Mouse (Mus musculus): ENCODE data around the gene Kbtbd12. TPM values are rescaled to one million over a fixed set of nuclear protein-coding genes. Genes with fewer than 3 reads are reported as not detected.

Kbtbd12 gene
- total and polyA plus RNA-seq, 3 experiments = not detected

DNA sequence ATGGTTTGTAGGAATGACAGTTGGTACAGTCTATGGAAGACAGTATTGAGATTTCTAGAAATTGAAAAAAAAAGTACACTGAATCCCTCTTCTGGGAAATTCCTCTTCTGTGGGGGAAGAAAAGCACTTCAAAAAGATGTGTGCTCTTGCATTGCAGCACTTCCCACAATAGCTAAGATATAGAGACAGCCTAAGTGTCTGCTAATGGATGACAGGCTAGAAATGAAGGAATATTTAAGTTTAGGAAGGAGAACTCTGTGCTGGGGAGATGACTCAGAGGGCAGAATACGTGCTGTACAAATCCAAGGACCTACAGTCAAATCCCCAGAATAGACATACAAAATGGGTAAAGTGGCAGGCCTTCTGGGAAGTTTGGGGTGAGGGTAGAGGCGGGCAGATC, 32.5 kb downstream of the Kbtbd12 start:
- in situ Hi-C loops (cut with MboI; ENCODE audit: low pct_ligation_motif_present, low pct_unique_long_range_greater_than_20kb, low sequenced_read_pairs) = no loop called here
- dilution Hi-C loops (cut with MboI; ENCODE audit: extremely low pct_ligation_motif_present, extremely low pct_unique_long_range_greater_than_20kb, low sequenced_read_pairs) = no loop called here
- Histone ChIP-seq H3K4me2 (ENCODE audit: insufficient read depth, low read depth, poor library complexity, severe bottlenecking) (no peak overlapping the region), H3K4me3 (replicated peaks in 1 of 3; ENCODE audit: low read depth in 2 of 3, low read length in 2 of 3, poor library complexity in 1 of 3) (no peak overlapping the region), H3K79me2 (replicated peaks; ENCODE audit: control insufficient read depth, extremely low read depth, insufficient read depth, poor library complexity, severe bottlenecking) (no peaks in the 10 kb centered on the region), H3K9me3 (replicated peaks; ENCODE audit: low read length) (peaks cover 2% of the 10 kb centered on the region), H3K27me3 (replicated peaks) (no peaks in the 10 kb centered on the region), H3K9ac (ENCODE audit: insufficient read depth, low read depth) (no peak overlapping the region), H3K27ac (ENCODE audit: insufficient read depth, low read depth) (no peak overlapping the region), H3K36me3 (replicated peaks in 1 of 2; ENCODE audit: control insufficient read depth in 1 of 2, insufficient read depth in 1 of 2, low read length in 1 of 2) (no peaks in the 10 kb centered on the region), H3K4me1 (ENCODE audit: control insufficient read depth in 1 of 2, insufficient read depth in 2 of 2) (peaks cover 0 to 5% of the 10 kb centered on the region in 2 experiments; a peak in 1 of 4 replicates)
- no peak for DNase-seq (ENCODE audit: extremely low read depth)
- TF ChIP-seq ETS1 (conservative IDR thresholded peaks at IDR 0.05; ENCODE audit: low read depth, low read length) (no peak), MYC (IDR thresholded peaks at IDR 0.05; ENCODE audit: low read depth, low read length) (no peak), MAX (IDR thresholded peaks at IDR 0.05; ENCODE audit: low read length) (no peak), JUND (conservative IDR thresholded peaks at IDR 0.05; ENCODE audit: low read depth, low read length) (no peak), CTCF (conservative IDR thresholded peaks at IDR 0.05 in 1 of 2, IDR thresholded peaks at IDR 0.05 in 1 of 2; ENCODE audit: low read depth in 2 of 2, low read length in 2 of 2) (no peak), SMC3 (IDR thresholded peaks at IDR 0.05; ENCODE audit: low read depth, low read length) (no peak), TBP (conservative IDR thresholded peaks at IDR 0.05; ENCODE audit: low read depth, low read length) (no peak), BHLHE40 (IDR thresholded peaks at IDR 0.05; ENCODE audit: low read depth, low read length) (no peak), USF1 (IDR thresholded peaks at IDR 0.05; ENCODE audit: low read depth, low read length) (no peak), ZC3H11A (IDR thresholded peaks at IDR 0.05; ENCODE audit: low read depth, low read length) (no peak), NELFE (IDR thresholded peaks at IDR 0.05; ENCODE audit: low read depth, low read length) (no peak), KAT2A (IDR thresholded peaks at IDR 0.05; ENCODE audit: insufficient replicate concordance, low read length) (no peak), CHD2 (IDR thresholded peaks at IDR 0.05; ENCODE audit: low read length) (no peak), ZMIZ1 (IDR thresholded peaks at IDR 0.05; ENCODE audit: low read depth, low read length) (no peak), JUN (IDR thresholded peaks at IDR 0.05; ENCODE audit: insufficient read depth, low read depth, low read length) (no peak)

DNA sequence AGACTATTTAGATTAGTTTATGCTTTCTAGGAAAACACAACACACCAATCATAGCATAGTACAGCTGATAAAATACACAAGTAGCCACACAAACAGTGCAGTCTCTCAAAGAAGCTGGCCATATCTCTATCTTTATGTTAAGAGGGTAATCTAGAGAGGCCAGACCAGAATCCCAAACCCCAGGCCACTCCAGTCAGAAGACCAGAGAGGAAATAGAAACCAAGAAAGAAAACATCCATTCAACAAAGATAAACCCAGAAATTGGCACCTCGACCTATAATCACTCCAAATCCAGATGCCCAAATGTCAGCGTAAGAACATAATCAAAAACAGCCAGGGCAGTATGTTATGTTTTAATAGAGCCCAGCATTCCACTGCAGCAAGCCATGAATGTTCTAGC, 41.6 kb downstream of the Kbtbd12 start:
- dilution Hi-C loops (cut with MboI; ENCODE audit: extremely low pct_ligation_motif_present, extremely low pct_unique_long_range_greater_than_20kb, low sequenced_read_pairs) (no loop called here), in situ Hi-C loops (cut with MboI; ENCODE audit: low pct_ligation_motif_present, low pct_unique_long_range_greater_than_20kb, low sequenced_read_pairs) (loop anchor here (10.0 kb wide), 1 partner anchor 119 kb away; no protein-coding TSS in a partner anchor)
- Histone ChIP-seq H3K4me2 (ENCODE audit: insufficient read depth, low read depth, poor library complexity, severe bottlenecking) (no peak overlapping the region), H3K79me2 (replicated peaks; ENCODE audit: control insufficient read depth, extremely low read depth, insufficient read depth, poor library complexity, severe bottlenecking) (no peaks in the 10 kb centered on the region), H3K27ac (ENCODE audit: insufficient read depth, low read depth) (no peak overlapping the region), H3K9ac (ENCODE audit: insufficient read depth, low read depth) (no peak overlapping the region), H3K4me1 (ENCODE audit: control insufficient read depth in 1 of 2, insufficient read depth in 2 of 2) (peaks cover 0 to 7% of the 10 kb centered on the region in 2 experiments; a peak in 2 of 4 replicates), H3K36me3 (replicated peaks in 1 of 2; ENCODE audit: control insufficient read depth in 1 of 2, insufficient read depth in 1 of 2, low read length in 1 of 2) (no peaks in the 10 kb centered on the region), H3K4me3 (replicated peaks in 1 of 3; ENCODE audit: low read depth in 2 of 3, low read length in 2 of 3, poor library complexity in 1 of 3) (no peak overlapping the region), H3K9me3 (replicated peaks; ENCODE audit: low read length) (peaks cover 3% of the 10 kb centered on the region), H3K27me3 (replicated peaks) (no peaks in the 10 kb centered on the region)
- DNase-seq (ENCODE audit: extremely low read depth) = no peak
- TF ChIP-seq ZNF384 (IDR thresholded peaks at IDR 0.05; ENCODE audit: low read depth, low read length) (no peak), MAZ (IDR thresholded peaks at IDR 0.05; ENCODE audit: low read depth, low read length) (no peak), POLR2A (IDR thresholded peaks at IDR 0.05; ENCODE audit: low read depth, low read length) (no peak), SIN3A (IDR thresholded peaks at IDR 0.05; ENCODE audit: low read length) (no peak), ZKSCAN1 (IDR thresholded peaks at IDR 0.05; ENCODE audit: borderline replicate concordance, low read depth, low read length) (no peak), SMC3 (IDR thresholded peaks at IDR 0.05; ENCODE audit: low read depth, low read length) (no peak), CTCF (conservative IDR thresholded peaks at IDR 0.05 in 1 of 2, IDR thresholded peaks at IDR 0.05 in 1 of 2; ENCODE audit: low read depth in 2 of 2, low read length in 2 of 2) (no peak), ETS1 (conservative IDR thresholded peaks at IDR 0.05; ENCODE audit: low read depth, low read length) (no peak), TCF12 (IDR thresholded peaks at IDR 0.05; ENCODE audit: low read depth, low read length) (no peak), IRF4 (IDR thresholded peaks at IDR 0.05; ENCODE audit: low read depth, low read length) (no peak), UBTF (IDR thresholded peaks at IDR 0.05; ENCODE audit: low read depth, low read length) (no peak), PAX5 (IDR thresholded peaks at IDR 0.05; ENCODE audit: low read length) (no peak), MAFK (IDR thresholded peaks at IDR 0.05; ENCODE audit: insufficient replicate concordance, low read length) (no peak), MAX (IDR thresholded peaks at IDR 0.05; ENCODE audit: low read length) (no peak), JUND (conservative IDR thresholded peaks at IDR 0.05; ENCODE audit: low read depth, low read length) (no peak)

Measured in CH12.LX (cell line).